Mouse (Mus musculus) frontal cortex, postnatal 10 days (tissue): ENCODE results near the gene Rbl2.

Source experiments
- DNase-seq, 2 experiments: peaks; one replicate each; pipeline ENCODE4 v3.0.0; 2022; ENCODE audit warnings: low spot score in 2 of 2, mixed read lengths in 1 of 2

The Rbl2 gene

DNA sequence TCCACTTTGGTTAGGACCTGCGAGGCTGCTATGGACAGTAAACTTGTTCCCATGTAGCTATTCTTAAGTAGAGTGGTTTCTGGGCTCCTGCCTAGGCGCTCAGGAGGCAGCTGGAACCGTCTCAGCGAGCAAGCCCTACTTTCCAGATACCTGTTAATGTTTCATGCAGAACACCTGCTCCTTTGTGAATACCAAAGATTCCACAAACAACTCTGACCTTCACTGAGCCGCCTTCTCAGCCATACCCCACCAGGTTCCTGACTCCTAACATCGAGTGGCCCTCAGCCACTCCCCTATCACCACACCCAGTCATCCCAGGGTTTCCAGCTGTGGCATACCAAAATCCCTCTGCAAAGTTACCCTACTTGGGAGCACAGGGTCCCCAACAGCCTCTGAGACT, 100.3 kb downstream of the Rbl2 start:
- no peak for DNase-seq

DNA sequence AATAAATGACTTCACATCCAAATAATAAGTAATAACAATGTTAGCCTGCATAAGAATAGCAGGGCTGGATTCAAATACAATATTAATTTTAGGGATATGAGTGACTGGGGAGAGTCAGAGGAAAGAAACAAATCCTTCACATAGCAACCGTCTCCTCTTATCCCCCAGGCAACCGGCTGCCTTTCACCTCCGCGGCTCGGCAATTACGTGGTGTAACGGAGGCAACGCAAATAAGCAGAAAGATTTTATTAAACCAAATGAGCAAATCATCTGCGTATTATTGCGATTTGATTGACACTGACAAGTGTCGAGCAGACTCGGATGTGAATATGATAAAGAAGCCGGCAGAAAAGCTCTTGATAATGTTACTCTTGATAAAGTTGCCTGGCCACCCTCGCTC, 101.1 kb downstream of the Rbl2 start:
- no peak for DNase-seq

DNA sequence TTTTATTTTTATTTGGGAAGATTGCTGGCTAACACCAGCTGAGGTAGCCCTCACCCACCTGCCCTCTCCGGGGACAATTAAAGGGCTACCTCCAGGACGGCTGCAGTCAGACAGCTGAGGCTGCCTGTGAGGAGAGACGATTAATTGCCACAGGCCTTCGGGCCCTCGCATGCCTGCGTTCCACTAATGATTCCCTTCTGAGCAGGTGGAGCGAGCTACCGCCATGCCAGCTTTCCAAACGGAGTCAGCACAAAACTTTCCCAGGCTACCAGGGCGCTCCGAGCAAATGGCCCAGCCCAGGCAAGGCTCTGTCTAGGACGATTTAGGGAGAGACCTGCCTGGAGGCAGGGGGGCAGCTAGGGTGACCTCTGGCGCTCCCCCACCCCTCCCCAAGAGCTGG, 101.7 kb downstream of the Rbl2 start:
- DNase-seq = no peak
